Mouse (Mus musculus): ENCODE data around the gene Slc37a4. TPM values are rescaled to one million over a fixed set of nuclear protein-coding genes. Genes with fewer than 3 reads are reported as not detected.
"Not testable (repeated sequence)": the region's sequence is repeated elsewhere in the genome, so short reads cannot be mapped to it uniquely, and the experiment has no call there.

Gene Slc37a4
- total RNA-seq, 1 experiment from 2014 or later = 29.9 TPM

DNA sequence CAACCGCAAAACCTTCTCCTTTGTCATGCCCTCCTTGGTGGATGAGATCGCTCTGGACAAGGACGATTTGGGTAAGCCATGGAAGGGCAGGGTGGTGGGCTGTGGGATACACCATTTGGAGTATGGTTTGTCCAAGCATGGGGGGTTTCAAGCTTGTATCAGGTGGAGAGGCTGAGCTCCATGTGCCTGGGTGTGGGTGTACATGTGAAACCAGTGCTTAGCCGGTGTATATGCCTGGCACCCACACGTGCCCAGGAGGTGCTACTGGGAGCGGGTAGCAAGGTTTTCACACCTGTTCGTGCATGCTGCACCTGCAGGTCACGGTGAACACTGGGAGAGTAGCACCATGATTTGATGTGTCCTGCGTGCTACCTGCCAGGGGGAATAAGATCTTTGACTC lies 1.9 kb downstream of the Slc37a4 start:
- DNase-seq = no peak

- no peak for DNase-seq
These were observed 2.6 kb downstream of the Slc37a4 start for GRCm38 (mm10) chr9:44399114-44399794.

DNA sequence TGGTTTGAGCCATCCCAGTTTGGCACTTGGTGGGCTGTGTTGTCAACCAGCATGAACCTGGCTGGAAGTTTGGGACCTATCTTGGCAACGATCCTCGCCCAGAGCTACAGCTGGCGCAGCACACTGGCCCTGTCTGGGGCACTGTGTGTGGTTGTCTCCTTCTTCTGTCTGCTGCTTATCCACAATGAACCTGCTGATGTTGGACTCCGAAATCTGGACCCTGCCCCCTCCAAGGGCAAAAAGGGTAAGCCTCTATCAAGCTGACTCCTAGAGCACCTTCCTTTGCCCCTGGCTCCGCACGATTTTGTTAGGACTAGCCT lies 3.1 kb downstream of the Slc37a4 start:
- no peak for DNase-seq

- DNase-seq = peak; percentile 55
These were observed 4.4 kb downstream of the Slc37a4 start for GRCm38 (mm10) chr9:44401081-44401480.

DNA sequence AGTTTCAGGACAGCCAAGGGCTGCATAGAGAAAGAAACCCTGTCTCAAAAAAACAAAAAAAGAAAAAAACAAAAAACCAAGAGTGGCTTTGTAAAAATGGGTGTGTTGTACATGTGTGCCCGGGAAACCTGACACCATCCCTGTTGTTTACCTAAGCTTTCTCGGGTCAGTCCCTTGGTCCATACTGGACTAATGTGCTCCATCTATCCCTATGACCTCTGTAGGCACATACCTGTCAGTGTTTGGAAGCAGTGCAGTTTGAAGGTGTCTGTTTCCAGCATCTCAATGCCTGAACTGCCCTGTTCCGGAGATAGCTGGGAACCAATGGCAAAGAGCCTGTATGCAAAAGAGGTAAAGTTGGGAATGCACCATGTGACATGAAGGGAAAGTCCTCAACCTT lies 8.4 kb downstream of the Slc37a4 start:
- DNase-seq = no peak

DNA sequence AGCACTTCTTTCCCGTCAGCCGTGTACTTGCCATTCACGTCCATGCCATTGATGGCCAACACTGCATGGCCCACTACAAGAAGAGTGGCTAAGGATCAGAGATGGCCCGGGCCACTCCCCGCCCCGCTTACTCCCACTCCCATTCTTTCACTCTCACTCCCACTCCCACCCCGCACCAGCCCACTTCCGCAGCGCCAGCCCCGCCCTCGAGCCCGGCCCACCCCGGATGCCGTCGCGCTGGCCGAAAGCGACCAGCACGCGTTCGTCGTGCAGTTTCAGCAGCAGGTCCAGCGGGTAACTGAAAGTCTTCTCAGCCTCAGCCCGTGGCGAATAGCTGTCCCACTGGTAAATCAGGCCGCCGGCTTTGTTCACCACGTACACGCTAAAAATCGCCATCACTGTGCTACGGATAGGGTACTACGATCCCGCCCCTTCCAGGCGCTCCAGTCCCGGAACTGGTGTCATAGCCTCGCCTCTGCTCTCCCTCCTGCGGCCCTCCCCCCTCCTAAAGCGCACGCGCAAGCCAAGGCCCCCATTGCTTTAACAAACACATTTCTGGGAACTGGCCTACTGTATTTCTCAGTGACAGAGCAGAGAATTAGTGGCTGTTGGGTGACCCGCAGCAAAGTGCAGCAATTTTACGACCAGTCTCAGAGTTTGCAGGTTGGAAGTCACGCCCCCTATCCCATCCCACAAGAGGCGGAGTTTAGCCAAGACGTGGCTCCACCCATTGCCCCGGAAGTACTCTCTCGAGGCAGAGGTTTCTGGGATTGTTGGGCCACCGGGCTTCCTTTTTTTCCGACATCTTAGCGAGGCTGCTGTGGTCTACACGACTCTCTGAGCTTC lies 10.5 kb downstream of the Slc37a4 start, which contains the start of the genes Rps25 and Trappc4:
Gene Rps25 (plus strand): TSS at position 234 of the 846 bp plus-strand sequence.
Gene Trappc4 (minus strand): TSS at position 695 of the 846 bp plus-strand sequence.
- DNase-seq = peak; percentile 96

- no peak for DNase-seq
These were observed 11.1 kb downstream of the Slc37a4 start for GRCm38 (mm10) chr9:44407752-44408097.

- not testable (repeated sequence) for DNase-seq
These were observed 12.0 kb downstream of the Slc37a4 start for GRCm38 (mm10) chr9:44408693-44409092.

DNA sequence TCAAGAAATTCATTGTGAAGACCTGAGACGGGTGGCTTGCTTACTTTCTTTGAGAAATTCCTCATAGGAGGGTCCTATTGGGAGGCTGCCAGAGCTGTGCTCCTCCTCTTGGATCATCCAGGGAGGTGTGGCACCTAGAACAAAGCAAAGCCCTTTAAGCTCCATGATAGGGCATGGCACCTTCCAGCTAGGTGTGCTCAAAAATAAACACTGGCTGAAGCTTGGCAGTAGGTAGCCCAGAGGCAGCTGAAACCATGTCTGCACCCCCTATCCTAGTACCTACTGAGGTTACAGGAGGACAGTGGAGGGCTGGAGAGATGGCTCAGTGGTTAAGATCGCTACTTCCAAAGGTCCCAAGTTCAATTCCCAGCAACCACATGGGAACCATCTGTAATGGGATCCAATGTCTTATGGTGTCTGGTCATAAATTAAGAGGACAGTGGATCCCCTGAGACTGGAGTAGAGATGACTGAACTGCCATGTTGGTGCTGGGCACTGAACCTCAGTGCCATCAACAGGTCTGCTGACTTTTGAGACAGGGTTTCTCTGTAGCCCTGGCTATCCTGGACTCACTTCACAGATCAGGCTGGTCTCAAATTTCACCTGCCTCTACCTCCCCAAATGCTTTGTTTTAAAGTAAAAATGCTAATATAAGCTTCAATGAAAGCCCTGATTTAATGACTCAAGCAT lies 14.1 kb downstream of the Slc37a4 start:
- DNase-seq = no peak

DNA sequence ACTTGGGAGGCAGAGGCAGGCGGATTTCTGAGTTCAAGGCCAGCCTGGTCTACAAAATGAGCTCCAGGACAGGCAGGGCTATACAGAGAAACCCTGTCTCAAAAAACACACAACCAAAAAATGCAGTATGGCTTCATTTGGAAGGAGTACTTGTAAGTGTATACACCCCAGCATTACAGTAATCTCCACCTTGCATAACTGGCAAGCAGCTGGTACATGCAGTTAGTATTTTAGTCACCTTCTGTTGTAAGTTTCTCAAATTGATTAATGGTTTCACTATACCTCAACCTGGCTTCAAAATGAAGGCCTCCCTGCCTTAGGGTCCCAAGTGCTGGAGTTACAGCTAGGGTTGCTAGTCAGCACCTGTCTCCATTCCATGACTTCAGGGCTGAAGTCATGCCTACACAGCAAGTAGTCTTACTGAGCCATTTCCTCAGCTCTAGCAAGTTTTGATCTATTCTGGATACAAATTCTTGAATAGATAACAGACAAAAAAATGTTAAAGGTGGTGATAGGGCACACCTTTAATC lies 15.0 kb downstream of the Slc37a4 start:
- no peak for DNase-seq

GRCm38 (mm10) chr9:44412306-44412705 lies 15.7 kb downstream of the Slc37a4 start:
- no peak for DNase-seq

DNA sequence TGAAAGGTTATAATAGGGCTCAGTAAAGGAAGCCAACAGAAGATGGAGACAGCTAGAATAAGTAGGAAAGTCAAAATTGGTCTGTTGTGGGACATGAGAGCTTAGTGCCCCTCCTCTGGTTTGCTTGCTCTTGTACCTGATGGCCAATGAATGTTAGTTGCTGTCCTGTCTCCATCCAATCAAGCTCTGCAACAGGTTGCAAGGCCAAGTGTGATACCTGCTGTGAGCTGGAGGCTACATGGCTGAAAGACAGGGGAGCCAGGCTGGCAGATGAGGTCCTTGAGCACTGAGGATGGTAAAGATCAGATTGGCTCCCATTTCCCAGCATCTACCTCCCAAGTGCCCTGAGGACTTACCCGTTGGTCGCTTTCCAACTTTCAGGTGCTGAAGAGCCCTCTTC lies 16.1 kb downstream of the Slc37a4 start:
- no peak for DNase-seq

- DNase-seq = no peak
These were observed 20.7 kb downstream of the Slc37a4 start for GRCm38 (mm10) chr9:44417156-44417891.

GRCm38 (mm10) chr9:44417892-44418363 lies 21.3 kb downstream of the Slc37a4 start:
- peak; percentile 98 for DNase-seq

- no peak for DNase-seq
These were observed 22.1 kb downstream of the Slc37a4 start, which contains the start of gene Ccdc84 for GRCm38 (mm10) chr9:44418519-44419385. Gene Ccdc84 (minus strand): TSS chr9:44418569.

- not testable (repeated sequence) for DNase-seq
These were observed 23.1 kb downstream of the Slc37a4 start for GRCm38 (mm10) chr9:44419730-44420129.

DNA sequence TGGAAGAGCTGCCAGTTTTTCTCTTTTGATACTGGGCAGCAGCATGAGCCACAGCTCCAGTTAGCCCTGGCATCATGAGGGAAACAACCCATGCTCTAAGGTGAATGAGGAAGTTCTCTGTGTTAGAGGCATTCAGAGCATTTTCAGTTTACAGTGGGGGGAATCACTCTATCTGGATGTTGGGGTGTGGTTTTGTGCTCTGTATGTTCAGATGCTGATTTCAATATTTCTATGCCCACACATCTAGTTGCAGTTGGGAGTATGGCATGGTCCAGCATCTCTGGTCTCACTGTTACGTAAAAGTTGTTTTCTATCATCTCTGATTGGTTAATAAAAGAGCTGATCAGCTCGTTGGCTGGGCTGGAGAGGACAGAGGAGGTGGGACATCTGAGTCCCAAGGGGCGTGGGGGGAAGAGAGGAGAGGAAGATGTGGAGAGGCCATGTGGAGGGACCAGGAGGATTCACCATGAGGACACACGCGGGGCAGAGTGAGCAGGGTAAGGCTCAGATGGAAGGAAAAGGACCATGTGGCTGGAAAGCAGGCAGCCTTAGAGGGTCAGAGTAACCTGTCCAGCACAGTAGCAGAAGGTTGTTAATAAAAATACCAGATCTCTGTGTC lies 23.7 kb downstream of the Slc37a4 start:
- no peak for DNase-seq

GRCm38 (mm10) chr9:44423576-44423975 lies 26.9 kb downstream of the Slc37a4 start:
- DNase-seq = no peak

DNA sequence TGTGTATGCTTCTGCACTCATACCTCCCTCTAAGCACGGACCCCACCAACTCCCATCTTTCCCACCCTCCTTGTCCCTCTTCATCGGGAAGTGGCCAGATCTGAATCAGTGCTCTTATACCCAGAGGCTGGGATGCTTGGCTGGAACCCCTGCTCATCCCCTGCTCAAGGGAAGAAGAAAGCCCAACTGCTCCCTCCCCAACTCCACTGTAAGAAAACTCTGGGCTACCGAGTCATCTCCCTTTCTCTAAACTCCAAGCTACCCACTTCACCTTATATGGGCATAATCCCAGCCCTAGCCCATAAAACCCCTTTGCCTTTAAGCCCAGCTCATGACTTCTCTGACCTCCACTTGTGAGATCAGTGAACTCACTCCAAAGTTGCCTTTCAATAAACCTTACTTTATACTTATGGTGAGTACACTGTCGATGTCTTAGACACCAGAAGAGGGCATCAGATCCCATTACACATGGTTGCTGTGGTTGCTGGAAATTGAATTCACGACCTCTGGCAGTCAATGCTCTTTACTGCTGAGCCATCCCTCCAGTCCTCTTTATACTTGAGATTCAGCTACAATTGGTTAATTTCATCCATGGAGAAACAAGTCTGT lies 36.0 kb downstream of the Slc37a4 start:
- no peak for DNase-seq

DNA sequence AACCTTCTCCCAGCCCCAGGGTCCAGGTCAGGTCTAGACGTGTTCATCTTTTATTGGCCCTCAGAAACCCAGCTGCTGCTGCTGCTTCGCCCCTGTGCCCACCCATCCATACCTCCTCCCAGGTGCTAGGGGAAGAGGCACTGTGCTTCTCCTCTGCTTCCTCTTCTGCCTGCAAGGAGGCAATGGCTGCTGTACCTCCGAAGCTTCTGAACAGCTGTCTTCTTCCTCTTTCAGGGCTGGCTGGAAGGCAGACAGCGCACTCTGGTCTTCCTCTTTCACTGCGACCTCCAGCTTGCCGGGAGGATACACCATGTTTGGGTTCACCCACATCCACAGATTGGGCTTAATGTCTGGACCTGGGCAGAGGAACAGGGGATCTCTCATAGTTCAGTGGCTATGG lies 39.1 kb downstream of the Slc37a4 start:
- no peak for DNase-seq

Data from adrenal gland, postnatal 14 days (tissue).